Mouse (Mus musculus): Measurements from ENCODE around the gene Mks1. TPM values are rescaled to one million over a fixed set of nuclear protein-coding genes. Genes with fewer than 3 reads are reported as not detected.

The Mks1 gene
- total RNA-seq, 2 experiments from 2014 or later = 5.9 to 8.9 TPM

DNA sequence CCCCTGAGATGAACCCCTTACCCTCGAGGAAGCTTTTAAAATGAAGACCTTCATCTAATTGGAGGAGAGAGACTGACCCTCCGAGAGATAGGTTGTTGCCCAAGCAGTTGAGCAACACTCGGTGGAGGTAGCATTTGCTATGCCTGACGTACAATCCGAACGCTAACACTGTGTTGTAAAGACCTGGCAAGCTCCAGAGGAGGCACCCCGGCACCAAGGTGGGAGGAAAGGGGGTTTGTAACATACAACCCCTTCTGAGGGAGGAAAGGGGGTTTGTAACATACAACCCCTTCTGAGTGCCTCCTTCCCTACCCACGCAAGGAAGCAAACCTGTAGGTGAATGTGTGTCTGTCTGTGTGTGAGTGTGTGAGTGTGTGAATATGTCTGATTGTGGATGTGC, 18.8 kb downstream of the Mks1 start:
- no peak for DNase-seq (ENCODE audit: low spot score in 2 of 2)

GRCm38 (mm10) chr11:87875436-87875835, 22.4 kb downstream of the Mks1 start, which contains the start of gene Epx:
Epx (minus strand) TSS chr11:87875536.
- no peak for DNase-seq (ENCODE audit: low spot score in 2 of 2)

- DNase-seq (ENCODE audit: low spot score in 2 of 2) = no peak
Measured at GRCm38 (mm10) chr11:87879826-87880225, 26.8 kb downstream of the Mks1 start.

DNA sequence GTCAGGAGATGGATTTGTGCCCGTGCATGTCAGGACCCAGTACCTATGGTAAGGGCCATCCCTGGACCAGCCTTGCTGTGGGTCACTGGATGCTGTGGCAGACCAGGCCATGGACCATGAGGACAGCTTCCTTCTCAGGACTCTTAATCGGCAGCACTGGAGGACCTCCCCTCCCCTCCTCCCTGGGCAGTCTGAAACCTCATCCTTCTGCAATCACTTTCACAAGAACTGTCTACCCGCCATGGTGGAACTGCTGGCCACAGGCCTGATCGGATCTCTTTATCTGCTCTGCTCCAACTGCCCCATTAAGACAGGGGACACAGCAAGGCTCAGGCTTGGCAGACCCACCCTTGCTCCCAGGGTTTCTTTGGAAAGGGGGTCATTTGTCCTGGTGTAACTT, 28.7 kb downstream of the Mks1 start:
- no peak for DNase-seq (ENCODE audit: low spot score in 2 of 2)

DNA sequence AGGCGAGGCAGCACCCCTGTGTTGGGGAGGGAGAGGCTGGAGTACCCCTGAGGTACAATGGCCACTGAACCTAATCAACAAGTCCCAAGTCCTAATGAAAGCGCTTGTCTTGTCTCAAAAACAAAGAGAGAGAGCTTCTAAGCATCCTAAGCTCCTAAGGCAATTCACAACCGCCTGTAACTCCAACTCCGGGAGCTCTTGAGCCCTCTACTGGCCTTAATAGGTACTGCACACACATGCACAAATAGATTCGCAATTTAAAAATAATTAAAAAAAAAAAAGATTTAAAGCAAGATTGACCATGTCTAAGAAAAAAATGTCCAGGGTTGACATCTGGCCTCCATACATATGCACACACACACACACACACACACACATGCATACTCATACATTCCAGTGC, 30.5 kb downstream of the Mks1 start:
- DNase-seq (ENCODE audit: low spot score in 2 of 2) = no peak

DNA sequence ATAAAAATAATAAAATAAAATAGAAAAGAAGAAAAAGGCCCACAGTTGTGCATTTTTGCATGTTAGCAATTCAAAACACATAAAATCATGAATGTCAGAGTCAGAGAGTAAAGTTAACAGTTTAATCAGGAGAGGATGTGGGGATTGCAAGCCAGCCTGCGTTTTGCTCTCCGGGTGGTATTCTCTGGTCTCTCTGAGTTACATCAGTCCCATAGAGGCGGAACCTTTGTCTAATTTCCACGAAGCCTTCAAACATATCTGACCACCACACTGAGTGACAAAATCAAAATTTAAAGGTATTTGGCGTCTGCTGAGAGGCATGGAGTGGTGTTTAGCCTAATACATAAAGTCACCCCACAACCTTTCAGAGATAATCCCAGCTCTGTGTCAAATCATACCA, 31.8 kb downstream of the Mks1 start:
- DNase-seq (ENCODE audit: low spot score in 2 of 2) = no peak

- DNase-seq (ENCODE audit: low spot score in 2 of 2) = no peak
Measured at GRCm38 (mm10) chr11:87892168-87892567, 39.2 kb downstream of the Mks1 start, which contains the start of gene Olfr462. Olfr462 (minus strand) TSS chr11:87892268.

DNA sequence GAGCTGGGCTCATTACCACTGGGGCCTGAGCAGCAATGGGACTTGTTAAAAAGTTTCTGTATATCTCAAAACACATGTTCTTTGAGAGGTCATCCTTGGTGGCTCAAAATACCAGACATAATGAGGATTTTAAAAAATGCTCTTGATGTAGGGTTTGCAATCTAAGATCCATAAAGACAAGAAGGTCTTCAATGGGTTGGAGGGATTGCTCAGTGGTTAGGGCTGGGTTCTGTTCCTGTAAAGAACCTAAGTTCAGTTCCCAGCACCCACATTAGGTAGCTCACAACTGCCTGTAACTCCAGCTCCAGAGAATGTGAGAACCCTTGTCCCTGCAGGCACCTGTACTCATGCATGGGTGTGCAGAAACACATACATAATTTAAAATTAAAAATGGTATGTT, 44.3 kb downstream of the Mks1 start, which contains the start of gene Olfr463:
TSS of gene Olfr463 (minus strand) at position 101 of the 400 bp plus-strand sequence.
- DNase-seq (ENCODE audit: low spot score in 2 of 2) = no peak

DNA sequence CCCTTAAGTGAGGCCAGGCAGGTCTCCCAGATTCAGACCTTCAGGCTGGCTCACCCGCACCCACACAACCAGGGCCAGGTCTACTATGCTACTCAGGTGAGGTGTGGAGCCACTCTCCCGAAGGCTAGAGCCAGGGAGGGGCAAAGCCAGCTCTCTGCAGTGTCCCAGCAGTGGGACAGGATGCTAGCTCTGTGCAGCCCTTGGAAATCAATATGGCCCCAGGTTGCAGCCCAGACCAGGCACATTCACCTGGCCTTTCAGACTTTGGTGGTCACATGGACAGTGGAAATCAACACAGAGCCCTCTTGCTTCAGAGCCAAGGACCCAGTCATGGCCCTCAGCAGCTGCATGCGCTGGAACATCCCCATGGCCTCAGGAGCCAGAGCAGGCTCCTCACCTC, 51.3 kb downstream of the Mks1 start:
- no peak for DNase-seq (ENCODE audit: low spot score in 2 of 2)

Other genes starting within 250 kb of the Mks1 start
- under 1 TPM; 0.06 to 0.07 TPM for gene Hsf5, start 236.1 kb upstream of the Mks1 start, total RNA-seq (2021)
- 1 to 10 TPM; 4.7 to 5.1 TPM for gene Rnf43, start 190.5 kb upstream of the Mks1 start, total RNA-seq (2021)
- gene Supt4a, start 115.7 kb upstream of the Mks1 start, total RNA-seq (2021) = 10 to 100 TPM; 65.5 to 72.4 TPM
- gene Tspoap1, start 92.7 kb upstream of the Mks1 start, total RNA-seq (2021) = 1 to 10 TPM; 7.6 to 9.5 TPM
- gene Mpo, start 59.6 kb upstream of the Mks1 start, total RNA-seq (2021) = not detected
- gene Lpo, start 24.9 kb upstream of the Mks1 start, total RNA-seq (2021) = not detected
- gene Epx, start 22.3 kb downstream of the Mks1 start, total RNA-seq (2021) = not detected
- gene Olfr462, start 39.1 kb downstream of the Mks1 start, total RNA-seq (2021) = not detected
- gene Olfr463, start 44.2 kb downstream of the Mks1 start, total RNA-seq (2021) = not detected
- gene Olfr464, start 67.8 kb downstream of the Mks1 start, total RNA-seq (2021) = not detected
- 100 to 1,000 TPM; 222 to 233 TPM for gene Dynll2, start 134.3 kb downstream of the Mks1 start, total RNA-seq (2021)
- 100 to 1,000 TPM; 219 TPM for gene Srsf1, start 194.2 kb downstream of the Mks1 start, total RNA-seq (2021)
- gene Vezf1, start 215.1 kb downstream of the Mks1 start, total RNA-seq (2021) = 10 to 100 TPM; 42.4 to 44.5 TPM
- gene Cuedc1, start 244.8 kb downstream of the Mks1 start, total RNA-seq (2021) = 10 to 100 TPM; 40.2 to 42.4 TPM